Mouse (Mus musculus) heart, embryonic 12.5 days (tissue): Measurements from ENCODE around the gene Ccl5. TPM values are rescaled to one million over a fixed set of nuclear protein-coding genes. Genes with fewer than 3 reads are reported as not detected.
"Not testable (repeated sequence)": the region's sequence is repeated elsewhere in the genome, so short reads cannot be mapped to it uniquely, and the experiment has no call there.

Source experiments
- ATAC-seq: fragments of 200-750 bp; cut with Nextera tagmentation; 2 replicates; pipeline ENCODE4 v1.8.0; 2017; ENCODE audit warnings: moderate TSS enrichment, moderate library complexity; ENCODE audit not compliant: insufficient number of reproducible peaks, low FRiP score
- H3K27ac ChIP-seq: fragments of 300-500 bp; sonication (generic); 2 replicates; pipeline ENCODE4 v1.5.1; 2016; ENCODE audit warnings: mild to moderate bottlenecking, moderate library complexity; ENCODE audit not compliant: poor library complexity, severe bottlenecking
- H3K27me3 ChIP-seq: fragments of 300-500 bp; sonication (generic); replicated peaks from 2 replicates; pipeline ENCODE4 v1.6.1; 2016; ENCODE audit warnings: mild to moderate bottlenecking, moderate library complexity
- H3K36me3 ChIP-seq: fragments of 300-500 bp; sonication (generic); 2 replicates; pipeline ENCODE4 v1.6.1; 2016; ENCODE audit warnings: mild to moderate bottlenecking, moderate library complexity
- H3K4me1 ChIP-seq: fragments of 300-500 bp; sonication (generic); replicated peaks from 2 replicates; pipeline ENCODE4 v1.6.1; 2016; ENCODE audit warnings: mild to moderate bottlenecking
- H3K4me2 ChIP-seq: fragments of 300-500 bp; sonication (generic); 2 replicates; pipeline ENCODE4 v1.6.1; 2016; ENCODE audit warnings: mild to moderate bottlenecking, moderate library complexity
- H3K4me3 ChIP-seq: fragments of 300-500 bp; sonication (generic); 2 replicates; pipeline ENCODE4 v1.5.1; 2016; ENCODE audit warnings: mild to moderate bottlenecking
- H3K9ac ChIP-seq: fragments of 300-500 bp; sonication (generic); 2 replicates; pipeline ENCODE4 v1.6.1; 2016; ENCODE audit warnings: mild to moderate bottlenecking, moderate library complexity
- H3K9me3 ChIP-seq: fragments of 300-500 bp; sonication (generic); replicated peaks from 2 replicates; pipeline ENCODE4 v1.6.1; 2016; ENCODE audit warnings: mild to moderate bottlenecking, moderate library complexity
- WGBS: fragments of 180-500 bp; shearing (Covaris S2); methylation state at CpG from one replicate; pipeline ENCODE4 v1.1.7; 2016; 5-methylcytosine and 5-hydroxymethylcytosine counted together
- polyA plus RNA-seq: library from polyadenylated mRNA; unstranded; fragments of >200 nt; fragmentation: Nextera tagmentation; extraction: Ambion mirVana; gene quantifications from 2 replicates; pipeline ENCODE4 v1.2.1, GENCODE M21; 2016

Gene Ccl5
- polyA plus RNA-seq, 1 experiment from 2014 or later, result not detected

DNA sequence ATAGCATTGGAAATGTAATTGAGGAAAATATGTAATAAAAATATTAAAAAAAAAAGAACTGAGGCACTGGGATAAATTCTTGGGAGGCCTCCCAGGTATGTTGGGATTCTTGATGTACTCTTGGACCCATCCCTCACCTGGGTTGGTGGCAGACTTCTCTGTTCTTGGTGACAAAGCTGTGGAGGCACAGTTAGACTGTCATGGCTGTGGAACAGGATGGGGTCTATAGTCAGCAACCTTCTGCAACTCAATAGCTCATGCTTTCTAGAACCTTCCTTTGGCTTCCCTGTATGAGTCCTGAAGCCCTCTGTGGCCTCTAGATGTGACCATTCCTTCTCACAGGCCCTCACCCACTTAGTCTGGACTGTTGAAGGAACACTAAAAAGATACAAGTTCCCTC is 36.3 kb upstream of the Ccl5 start:
- ATAC-seq, result no peak
- Histone ChIP-seq H3K9me3 (no peaks in the 10 kb centered on the region), H3K4me2 (no peak overlapping the region), H3K9ac (no peak overlapping the region), H3K27me3 (peaks cover 6% of the 10 kb centered on the region; the same call in 1 of the 2 replicates), H3K27ac (no peak overlapping the region), H3K36me3 (no peaks in the 10 kb centered on the region), H3K4me3 (no peak overlapping the region), H3K4me1 (no peaks in the 10 kb centered on the region)

GRCm38 (mm10) chr11:83563754-83564153 is 33.4 kb upstream of the Ccl5 start:
- Histone ChIP-seq H3K36me3 (no peaks in the 10 kb centered on the region), H3K4me3 (no peak overlapping the region), H3K4me2 (no peak overlapping the region), H3K27me3 (no peaks in the 10 kb centered on the region; the same call in 1 of the 2 replicates), H3K27ac (no peak overlapping the region), H3K9me3 (no peaks in the 10 kb centered on the region), H3K9ac (no peak overlapping the region), H3K4me1 (no peaks in the 10 kb centered on the region)
- no peak for ATAC-seq
- 68% methylated on average over 2 of the region's 2 CpGs for WGBS

DNA sequence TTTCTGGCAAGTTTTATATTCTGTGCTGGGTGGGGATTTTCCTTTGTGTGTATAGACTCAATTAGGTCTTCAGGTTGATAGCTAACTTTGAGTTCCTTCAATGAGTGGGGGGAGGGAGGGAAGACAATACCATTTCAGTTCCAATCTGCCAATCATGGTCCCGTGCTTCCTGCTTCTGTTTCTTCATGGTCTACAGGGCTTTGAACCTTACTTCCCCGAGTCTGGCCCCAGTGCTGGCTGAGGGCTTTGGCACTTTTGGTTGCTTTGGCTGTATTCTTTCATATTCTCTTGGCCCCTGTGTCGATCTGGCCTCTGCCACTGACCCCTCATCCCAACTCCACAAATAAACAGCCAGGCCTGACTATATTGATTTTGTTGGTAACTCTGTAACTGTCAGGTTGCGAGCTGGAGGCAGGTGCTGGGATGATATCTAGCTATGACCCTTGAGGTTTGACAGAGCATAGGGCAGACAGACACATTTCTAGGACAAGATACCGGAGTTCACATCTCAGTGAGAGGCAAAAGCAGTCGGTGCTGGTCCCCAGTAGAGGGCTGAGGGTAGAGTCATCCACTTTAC is 32.1 kb upstream of the Ccl5 start:
- Histone ChIP-seq H3K27me3 (no peaks in the 10 kb centered on the region), H3K27ac (no peak overlapping the region), H3K9me3 (no peaks in the 10 kb centered on the region), H3K36me3 (no peaks in the 10 kb centered on the region), H3K9ac (no peak overlapping the region), H3K4me2 (no peak overlapping the region), H3K4me1 (no peaks in the 10 kb centered on the region), H3K4me3 (no peak overlapping the region)
- WGBS, result 70% methylated on average over 6 of the region's 6 CpGs
- ATAC-seq, result no peak

DNA sequence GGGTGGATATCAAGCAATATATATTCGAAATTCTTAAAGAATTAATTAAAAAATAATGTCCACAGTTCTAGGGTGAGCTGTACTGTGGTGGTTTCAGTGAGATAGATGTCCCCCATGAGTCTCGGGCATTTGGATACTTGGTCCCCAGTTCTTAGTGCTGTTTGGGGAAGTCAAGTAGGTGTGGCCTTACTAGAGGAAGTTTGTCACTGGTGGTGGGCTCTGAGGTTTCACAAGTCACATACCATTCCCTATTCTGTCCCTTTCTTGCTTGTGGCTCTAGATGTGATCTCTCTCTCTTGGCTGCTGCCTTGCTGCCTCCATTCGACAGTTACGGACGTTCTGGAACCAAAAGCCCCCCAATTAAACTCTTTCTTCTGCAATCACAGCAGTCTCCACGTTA is 30.1 kb upstream of the Ccl5 start:
- ATAC-seq, result no peak
- Histone ChIP-seq H3K4me2 (no peak overlapping the region), H3K9me3 (no peaks in the 10 kb centered on the region), H3K9ac (no peak overlapping the region), H3K4me3 (no peak overlapping the region), H3K27ac (no peak overlapping the region), H3K27me3 (no peaks in the 10 kb centered on the region), H3K36me3 (no peaks in the 10 kb centered on the region), H3K4me1 (no peaks in the 10 kb centered on the region)
- 70% methylated on average over 6 of the region's 6 CpGs for WGBS

DNA sequence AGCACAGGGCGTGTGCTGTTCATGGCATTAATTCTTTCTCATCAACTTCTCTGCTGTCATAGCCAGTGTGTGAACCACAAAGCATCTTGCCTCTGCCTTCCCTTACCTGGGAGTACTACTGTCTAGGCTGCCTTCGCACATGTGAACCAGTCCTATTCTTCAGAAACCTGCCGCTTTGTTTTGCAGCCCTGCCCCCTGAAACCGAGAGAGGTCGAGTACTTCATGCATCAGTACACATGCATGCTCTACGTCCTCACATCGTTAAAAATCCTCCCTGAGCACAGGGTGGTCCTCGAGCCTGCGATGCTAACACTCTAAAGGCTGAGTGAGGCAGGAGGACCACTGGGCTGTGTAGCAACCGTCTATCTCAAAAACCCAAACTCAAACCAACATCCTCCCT is 26.8 kb upstream of the Ccl5 start:
- no peaks in the 10 kb centered on the region for H3K9me3 ChIP-seq
- H3K27me3 ChIP-seq, result no peaks in the 10 kb centered on the region
- H3K4me1 ChIP-seq, result no peaks in the 10 kb centered on the region
- ATAC-seq, result no peak
- no peak overlapping the region for H3K27ac ChIP-seq
- no peak overlapping the region for H3K4me3 ChIP-seq
- no peak overlapping the region for H3K4me2 ChIP-seq
- WGBS, result 73% methylated on average over 10 of the region's 10 CpGs
- no peaks in the 10 kb centered on the region for H3K36me3 ChIP-seq
- no peak overlapping the region for H3K9ac ChIP-seq

- WGBS, result 30% methylated on average over 8 of the region's 8 CpGs
- Histone ChIP-seq H3K4me1 (no peaks in the 10 kb centered on the region), H3K27me3 (no peaks in the 10 kb centered on the region), H3K9ac (no peak overlapping the region), H3K4me3 (no peak overlapping the region), H3K4me2 (no peak overlapping the region), H3K36me3 (no peaks in the 10 kb centered on the region), H3K9me3 (no peaks in the 10 kb centered on the region), H3K27ac (no peak overlapping the region)
- no peak for ATAC-seq
Observed at GRCm38 (mm10) chr11:83556085-83556781, 25.9 kb upstream of the Ccl5 start.

DNA sequence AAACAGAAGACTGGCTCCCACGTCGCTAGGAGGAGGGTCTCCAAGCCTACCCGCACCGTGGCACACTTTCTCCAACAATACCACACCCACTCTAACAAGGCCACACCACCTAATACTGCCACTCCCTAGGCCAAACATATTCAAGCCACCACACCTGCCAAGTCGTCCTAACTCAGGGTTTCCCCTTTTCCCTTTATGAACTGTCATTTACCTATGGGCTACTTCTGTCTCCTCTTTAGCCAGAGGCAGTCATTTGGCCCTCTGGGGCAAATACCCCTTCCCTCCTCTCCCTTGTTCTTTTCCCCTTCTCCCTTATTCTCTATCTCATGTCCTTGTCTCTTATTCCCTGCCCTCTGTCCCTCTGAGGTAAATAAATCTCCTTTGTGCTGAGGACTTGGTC is 21.4 kb upstream of the Ccl5 start:
- 83% methylated on average over 5 of the region's 5 CpGs for WGBS
- no peak for ATAC-seq
- no peaks in the 10 kb centered on the region for H3K27me3 ChIP-seq

GRCm38 (mm10) chr11:83551037-83551436 is 20.7 kb upstream of the Ccl5 start:
- H3K4me2 ChIP-seq, H3K9me3 ChIP-seq, H3K9ac ChIP-seq, H3K27ac ChIP-seq, H3K4me3 ChIP-seq, H3K36me3 ChIP-seq, ATAC-seq, H3K27me3 ChIP-seq, H3K4me1 ChIP-seq: not testable (repeated sequence)
- 81% methylated on average over 7 of the region's 7 CpGs for whole genome bisulfite sequencing

More for the DNA sequence above, 21.4 kb upstream of the Ccl5 start:
- H3K4me3 ChIP-seq, result no peak overlapping the region
- no peak overlapping the region for H3K4me2 ChIP-seq
- no peak overlapping the region for H3K27ac ChIP-seq
- no peaks in the 10 kb centered on the region for H3K36me3 ChIP-seq
- no peak overlapping the region for H3K9ac ChIP-seq
- no peaks in the 10 kb centered on the region for H3K4me1 ChIP-seq
- no peaks in the 10 kb centered on the region for H3K9me3 ChIP-seq

DNA sequence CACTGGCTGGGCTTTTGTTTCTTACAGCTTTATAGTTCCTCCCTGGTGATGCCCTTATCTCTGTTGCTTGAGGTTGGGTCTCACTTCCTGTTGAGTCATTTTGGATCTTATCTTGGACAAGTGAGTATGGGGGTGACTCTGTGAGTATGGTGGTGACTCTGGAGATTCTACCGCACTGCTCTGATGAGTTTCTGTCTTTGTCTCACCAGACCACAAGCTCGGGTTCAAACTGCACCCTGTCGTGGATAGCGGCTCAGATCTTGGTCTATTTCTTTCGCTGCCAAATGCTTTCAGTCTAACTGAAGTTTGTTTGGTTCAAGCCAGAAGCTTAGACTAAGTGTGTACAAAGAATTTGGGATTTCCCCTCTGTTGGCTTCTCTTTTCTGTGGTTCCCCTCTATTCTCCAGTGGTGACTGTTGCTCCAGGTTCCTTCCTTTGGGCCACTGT is 19.9 kb upstream of the Ccl5 start:
- Histone ChIP-seq H3K4me3 (no peak overlapping the region), H3K27me3 (no peaks in the 10 kb centered on the region), H3K9ac (no peak overlapping the region), H3K36me3 (no peaks in the 10 kb centered on the region), H3K4me1 (no peaks in the 10 kb centered on the region), H3K4me2 (no peak overlapping the region), H3K9me3 (no peaks in the 10 kb centered on the region), H3K27ac (no peak overlapping the region)
- WGBS, result 72% methylated on average over 5 of the region's 5 CpGs
- no peak for ATAC-seq

DNA sequence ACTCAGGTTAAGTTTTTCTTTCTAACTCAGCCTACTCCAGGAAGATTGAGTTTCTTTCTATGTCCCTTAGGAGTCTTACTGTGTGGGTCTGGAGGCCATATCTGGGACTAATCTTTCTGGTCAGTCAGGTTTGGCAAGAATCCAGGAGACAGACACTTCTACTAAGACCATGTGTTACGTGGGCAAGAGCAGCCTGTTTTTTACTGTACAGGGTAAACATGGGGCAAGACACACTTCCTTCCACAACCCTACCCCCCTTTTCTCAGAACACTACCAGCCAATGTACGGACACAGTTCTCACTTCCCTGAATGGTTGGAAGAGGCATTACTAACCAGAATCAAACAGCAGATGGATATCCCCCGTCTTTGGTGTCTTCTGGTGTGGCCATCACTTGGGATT is 13.9 kb upstream of the Ccl5 start:
- Histone ChIP-seq H3K4me3 (no peak overlapping the region), H3K27me3 (no peaks in the 10 kb centered on the region), H3K36me3 (no peaks in the 10 kb centered on the region), H3K9ac (no peak overlapping the region), H3K4me2 (no peak overlapping the region), H3K4me1 (no peaks in the 10 kb centered on the region), H3K9me3 (0 out of 2 replicates have a peak, but pooled peaks cover 4% of the 10 kb centered on the region), H3K27ac (no peak overlapping the region)
- ATAC-seq, result no peak
- 55% methylated on average over 3 of the region's 3 CpGs for WGBS

DNA sequence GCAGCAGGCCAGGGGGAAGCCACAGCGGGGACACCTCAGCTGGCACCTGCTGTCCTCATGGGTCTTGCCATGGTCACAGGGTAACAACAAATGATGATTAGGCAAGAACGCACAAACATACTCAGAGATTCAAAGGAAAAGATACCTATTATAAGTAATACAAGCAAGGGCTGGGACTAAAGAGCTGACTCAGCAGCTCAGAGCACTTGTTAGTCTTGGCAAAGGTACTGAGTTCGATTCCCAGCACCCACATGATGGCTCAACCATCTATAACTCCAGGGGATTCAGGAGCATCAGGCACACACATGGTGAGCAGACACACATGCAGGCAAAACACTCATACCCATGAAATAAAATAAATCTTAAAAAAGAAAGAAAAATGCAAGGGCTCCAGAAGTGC is 11.1 kb upstream of the Ccl5 start:
- no peak overlapping the region for H3K9ac ChIP-seq
- H3K27me3 ChIP-seq, result no peaks in the 10 kb centered on the region
- no peak overlapping the region for H3K4me3 ChIP-seq
- ATAC-seq, result no peak
- H3K4me1 ChIP-seq, result no peaks in the 10 kb centered on the region
- no peak overlapping the region for H3K4me2 ChIP-seq
- 75% methylated on average over 3 of the region's 3 CpGs for WGBS
- H3K27ac ChIP-seq, result no peak overlapping the region
- 0 out of 2 replicates have a peak, but pooled peaks cover 4% of the 10 kb centered on the region for H3K9me3 ChIP-seq
- no peaks in the 10 kb centered on the region for H3K36me3 ChIP-seq

DNA sequence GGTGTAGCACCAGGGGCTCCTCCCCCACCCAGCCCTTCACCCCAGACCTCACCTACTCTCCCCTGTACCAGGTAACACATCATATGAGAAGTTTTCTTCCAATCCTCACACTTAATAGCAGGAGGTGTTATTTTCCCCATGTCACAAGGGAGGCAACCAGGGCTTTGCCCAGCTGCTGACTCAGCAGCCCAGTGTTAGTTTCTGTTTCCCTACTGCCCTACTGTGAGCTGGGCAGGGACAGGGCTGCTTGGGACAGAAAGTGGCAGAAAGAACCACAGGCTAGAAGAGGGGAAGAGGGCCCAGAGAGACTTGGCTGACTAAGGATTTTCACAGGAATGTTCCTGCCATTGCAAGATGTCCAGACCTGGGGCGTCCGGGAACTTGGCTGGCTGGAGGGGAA is 10.6 kb upstream of the Ccl5 start:
- no peak for ATAC-seq
- 83% methylated on average over 2 of the region's 2 CpGs for WGBS
- H3K4me1 ChIP-seq, result no peaks in the 10 kb centered on the region

More for the DNA sequence above, 10.6 kb upstream of the Ccl5 start:
- Histone ChIP-seq H3K9ac (no peak overlapping the region), H3K36me3 (no peaks in the 10 kb centered on the region), H3K4me3 (no peak overlapping the region), H3K4me2 (no peak overlapping the region), H3K27ac (no peak overlapping the region), H3K27me3 (no peaks in the 10 kb centered on the region), H3K9me3 (0 out of 2 replicates have a peak, but pooled peaks cover 4% of the 10 kb centered on the region)
